Mouse (Mus musculus): ENCODE data around the gene Ccp110.

DNA sequence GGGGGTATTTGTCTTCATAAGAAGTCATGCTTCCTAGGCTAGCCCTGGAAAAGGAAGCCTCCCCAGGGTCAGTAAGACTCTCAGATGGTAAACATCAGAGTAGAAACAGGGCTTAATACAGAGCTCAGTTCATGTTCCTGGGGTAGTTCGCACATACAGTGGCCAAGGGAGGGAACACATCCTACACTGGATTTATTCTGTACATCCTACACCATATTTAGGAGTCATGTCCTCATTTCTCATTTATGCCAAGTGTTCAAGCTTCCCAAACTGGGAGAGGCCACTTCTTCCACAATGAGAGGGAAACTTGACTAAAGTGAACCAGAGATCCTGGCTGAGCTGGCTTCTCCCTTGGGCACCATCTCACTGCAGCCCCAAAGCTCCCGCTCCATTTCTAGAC is 44.6 kb upstream of the Ccp110 start:
- TF ChIP-seq CTCF (conservative IDR thresholded peaks at IDR 0.05; ENCODE audit: low read length) (no peak), POU5F1 (IDR thresholded peaks at IDR 0.05; ENCODE audit: borderline replicate concordance, low read length) (no peak), NANOG (IDR thresholded peaks at IDR 0.05; ENCODE audit: borderline replicate concordance, low read length) (no peak)

All from E14TG2a.4 (cell line).